Mouse (Mus musculus) limb, embryonic 11.5 days (tissue): ENCODE measurements around the gene Cpvl. TPM values are rescaled to one million over a fixed set of nuclear protein-coding genes. Genes with fewer than 3 reads are reported as not detected.
A peak's percentile ranks its signal among the peaks of the same experiment; 100 is the strongest.

Experiments
- ATAC-seq: fragments of 200-750 bp; cut with Nextera tagmentation; 2 replicates; pipeline ENCODE4 v1.8.0; 2017; ENCODE audit warnings: low read depth; ENCODE audit not compliant: insufficient number of reproducible peaks, low FRiP score, low TSS enrichment
- DNase-seq: peaks from one replicate; pipeline ENCODE4 v3.0.0-alpha.2; 2015; ENCODE audit warnings: low spot score
- H3K27ac ChIP-seq: fragments of 300-500 bp; sonication (generic); replicated peaks from 2 replicates; pipeline ENCODE4 v1.5.1; 2014; ENCODE audit warnings: low read depth, mild to moderate bottlenecking, low read length
- H3K27me3 ChIP-seq: fragments of 300-500 bp; sonication (generic); 2 replicates; pipeline ENCODE4 v1.6.1; 2014; ENCODE audit warnings: mild to moderate bottlenecking, low read length, mixed read lengths; ENCODE audit not compliant: control insufficient read depth, insufficient read depth
- H3K36me3 ChIP-seq: fragments of 300-500 bp; sonication (generic); 2 replicates; pipeline ENCODE4 v1.6.1; 2014; ENCODE audit warnings: mild to moderate bottlenecking, low read length, moderate library complexity, mixed read lengths; ENCODE audit not compliant: control insufficient read depth, insufficient read depth
- H3K4me1 ChIP-seq: fragments of 300-500 bp; sonication (generic); 2 replicates; pipeline ENCODE4 v1.6.1; 2014; ENCODE audit warnings: low read length, mixed read lengths; ENCODE audit not compliant: control insufficient read depth, insufficient read depth
- H3K4me2 ChIP-seq: fragments of 300-500 bp; sonication (generic); 2 replicates; pipeline ENCODE4 v1.6.1; 2014; ENCODE audit warnings: low read depth, mild to moderate bottlenecking, moderate library complexity; ENCODE audit not compliant: severe bottlenecking
- H3K4me3 ChIP-seq: fragments of 300-500 bp; sonication (generic); 2 replicates; pipeline ENCODE4 v1.5.1; 2014; ENCODE audit warnings: low read depth, low read length
- H3K9ac ChIP-seq: fragments of 300-500 bp; sonication (generic); 2 replicates; pipeline ENCODE4 v1.6.1; 2014; ENCODE audit warnings: mild to moderate bottlenecking, low read length
- H3K9me3 ChIP-seq: fragments of 300-500 bp; sonication (generic); 2 replicates; pipeline ENCODE4 v1.6.1; 2016; ENCODE audit warnings: low read length; ENCODE audit not compliant: control insufficient read depth
- WGBS: fragments of 180-500 bp; shearing (Covaris S2); extraction: QIAGEN DNeasy Blood & Tissue Kit; methylation state at CpG from one replicate; pipeline ENCODE4 v1.1.7; 2014; 5-methylcytosine and 5-hydroxymethylcytosine counted together
- polyA plus RNA-seq: library from polyadenylated mRNA; unstranded; fragments of >200 nt; fragmentation: Nextera tagmentation; extraction: Ambion mirVana; gene quantifications from 2 replicates; pipeline ENCODE4 v1.2.1, GENCODE M21; 2014

Gene Cpvl
- polyA plus RNA-seq, 1 experiment from 2014 or later = 0.25 TPM

DNA sequence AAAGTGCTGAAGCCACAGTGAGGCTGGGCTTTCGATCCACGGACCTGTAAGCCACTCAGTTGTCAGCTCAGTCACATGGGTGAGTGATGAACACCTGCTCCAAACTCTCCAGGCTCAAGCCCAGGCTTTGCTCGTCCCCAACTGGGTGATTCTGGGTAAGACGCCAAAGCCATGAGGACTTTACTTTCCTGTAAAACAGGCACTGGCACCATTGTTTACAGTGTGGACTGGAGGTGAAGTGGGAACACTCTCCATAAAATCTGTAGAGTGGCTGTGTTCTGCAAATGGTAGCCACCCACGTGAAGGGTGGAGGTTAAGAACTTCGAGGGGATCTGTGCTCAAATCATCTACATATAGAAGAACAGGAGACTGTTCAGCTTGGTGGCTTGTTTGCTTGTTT lies 23.2 kb downstream of the Cpvl start:
- 74% methylated on average over 6 of the region's 6 CpGs for WGBS
- Histone ChIP-seq H3K4me3 (no peak overlapping the region), H3K27ac (no peak overlapping the region), H3K9me3 (no peaks in the 10 kb centered on the region), H3K9ac (no peak overlapping the region), H3K4me1 (peaks cover 15% of the 10 kb centered on the region), H3K4me2 (no peak overlapping the region), H3K27me3 (no peaks in the 10 kb centered on the region), H3K36me3 (no peaks in the 10 kb centered on the region)
- no peak for DNase-seq
- no peak for ATAC-seq

DNA sequence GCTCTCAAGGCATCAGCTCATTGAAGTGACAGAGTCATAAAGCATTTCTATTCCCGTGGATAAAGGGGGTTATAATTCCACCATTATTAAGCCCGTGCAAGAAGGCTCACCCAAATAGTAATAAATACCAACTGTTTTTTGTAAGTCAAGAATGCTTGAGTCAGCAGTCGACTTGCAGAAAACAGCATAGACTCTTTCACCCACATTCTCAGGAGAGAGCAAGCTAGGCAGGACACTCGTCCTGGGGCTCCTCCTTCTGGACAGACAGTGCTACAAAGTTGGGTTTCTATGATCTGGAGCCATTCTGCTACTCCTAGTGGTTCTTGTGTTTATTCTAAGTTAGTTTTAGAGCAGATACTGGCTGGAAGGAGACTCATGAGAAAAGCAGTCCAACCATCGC lies 24.4 kb downstream of the Cpvl start:
- no peak overlapping the region for H3K4me2 ChIP-seq

DNA sequence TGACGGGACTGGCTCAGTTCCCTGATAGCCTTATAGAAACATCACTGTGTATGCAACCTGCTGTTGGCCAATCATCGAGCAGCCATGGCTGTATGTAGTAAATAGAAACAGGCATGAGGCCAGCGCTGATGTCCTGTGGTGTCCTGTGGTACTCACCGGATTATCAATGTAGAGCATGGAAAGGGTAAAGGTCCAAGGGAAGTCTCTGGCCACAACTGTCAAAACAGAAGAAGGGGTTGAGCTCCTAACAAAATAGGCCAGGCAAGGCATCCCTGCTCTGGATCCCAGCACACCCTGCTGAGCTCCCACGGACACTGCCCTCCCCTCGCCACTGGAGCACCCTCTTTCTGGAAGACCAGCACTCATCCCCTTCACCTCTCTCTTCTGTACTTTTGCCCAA lies 25.1 kb downstream of the Cpvl start:
- H3K4me3 ChIP-seq = no peak overlapping the region
- H3K9me3 ChIP-seq = no peaks in the 10 kb centered on the region
- 89% methylated on average over 6 of the region's 6 CpGs for WGBS
- no peaks in the 10 kb centered on the region for H3K27me3 ChIP-seq
- H3K4me1 ChIP-seq = peaks cover 28% of the 10 kb centered on the region
- ATAC-seq (no peak), DNase-seq (no peak)
- H3K4me2 ChIP-seq = no peak overlapping the region
- no peak overlapping the region for H3K9ac ChIP-seq
- no peaks in the 10 kb centered on the region for H3K36me3 ChIP-seq
- no peak overlapping the region for H3K27ac ChIP-seq

More for the DNA sequence above, 24.4 kb downstream of the Cpvl start:
- Histone ChIP-seq H3K4me3 (no peak overlapping the region), H3K9me3 (no peaks in the 10 kb centered on the region), H3K36me3 (no peaks in the 10 kb centered on the region), H3K9ac (no peak overlapping the region), H3K4me1 (peaks cover 23% of the 10 kb centered on the region), H3K27me3 (no peaks in the 10 kb centered on the region), H3K27ac (no peak overlapping the region)
- DNase-seq (peak; percentile 47), ATAC-seq (no peak)
- 23% methylated on average over 5 of the region's 5 CpGs for WGBS

DNA sequence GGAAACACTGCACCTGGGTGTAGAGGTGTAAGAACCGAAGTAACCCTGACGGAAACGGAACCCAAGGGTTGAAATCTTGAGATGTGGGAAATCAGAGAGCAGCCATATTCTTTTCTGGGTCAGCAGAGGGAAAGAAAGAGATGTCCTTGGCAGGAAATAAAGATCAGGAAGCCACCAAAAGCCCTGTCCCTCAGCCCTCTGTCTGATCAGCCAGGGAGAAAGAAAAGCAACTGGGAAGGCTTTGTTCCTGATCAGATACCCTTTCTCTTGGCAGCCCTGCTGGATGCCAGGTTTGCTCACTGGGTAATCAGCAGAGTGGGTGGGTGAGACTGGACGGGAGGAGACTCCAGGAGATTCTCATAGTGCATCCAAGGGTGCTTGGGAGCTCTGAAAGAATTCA lies 27.1 kb downstream of the Cpvl start:
- 85% methylated on average over 4 of the region's 4 CpGs for WGBS
- H3K4me2 ChIP-seq = no peak overlapping the region
- no peak overlapping the region for H3K4me3 ChIP-seq

DNA sequence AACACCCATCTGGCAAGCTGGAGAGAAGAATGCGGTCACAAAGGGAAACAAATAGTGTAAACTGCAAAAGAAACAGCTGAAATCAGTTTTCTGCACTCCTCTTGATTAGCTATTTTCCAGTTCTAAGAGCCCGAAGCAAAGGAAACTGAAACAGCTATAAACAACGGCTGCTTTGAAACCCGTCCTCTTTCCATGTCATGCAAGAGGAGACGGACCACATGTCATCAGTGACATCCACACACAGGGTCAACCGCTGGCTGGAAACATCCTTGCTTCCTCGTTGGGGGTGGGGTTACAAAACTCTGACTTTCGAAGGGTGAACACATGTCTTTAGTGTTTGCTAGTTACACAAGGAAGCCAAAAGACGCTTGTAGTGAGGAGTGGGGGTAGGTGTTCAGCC lies 27.6 kb downstream of the Cpvl start:
- no peaks in the 10 kb centered on the region for H3K9me3 ChIP-seq
- 0 out of 2 replicates have a peak overlapping the region, but pooled peaks have one; percentile 0 for H3K9ac ChIP-seq
- 0 out of 2 replicates have a peak overlapping the region, but pooled peaks have one; percentile 26 for H3K27ac ChIP-seq
- no peak overlapping the region for H3K4me3 ChIP-seq
- DNase-seq = no peak
- H3K36me3 ChIP-seq = no peaks in the 10 kb centered on the region
- H3K27me3 ChIP-seq = no peaks in the 10 kb centered on the region
- no peak overlapping the region for H3K4me2 ChIP-seq
- 34% methylated on average over 9 of the region's 9 CpGs for WGBS
- peaks cover 33% of the 10 kb centered on the region for H3K4me1 ChIP-seq
- ATAC-seq = no peak

More for the DNA sequence above, 27.1 kb downstream of the Cpvl start:
- DNase-seq (no peak), ATAC-seq (no peak)
- H3K9me3 ChIP-seq = no peaks in the 10 kb centered on the region
- no peak overlapping the region for H3K9ac ChIP-seq
- H3K36me3 ChIP-seq = no peaks in the 10 kb centered on the region
- H3K27me3 ChIP-seq = no peaks in the 10 kb centered on the region
- H3K4me1 ChIP-seq = peaks cover 33% of the 10 kb centered on the region
- H3K27ac ChIP-seq = no peak overlapping the region

DNA sequence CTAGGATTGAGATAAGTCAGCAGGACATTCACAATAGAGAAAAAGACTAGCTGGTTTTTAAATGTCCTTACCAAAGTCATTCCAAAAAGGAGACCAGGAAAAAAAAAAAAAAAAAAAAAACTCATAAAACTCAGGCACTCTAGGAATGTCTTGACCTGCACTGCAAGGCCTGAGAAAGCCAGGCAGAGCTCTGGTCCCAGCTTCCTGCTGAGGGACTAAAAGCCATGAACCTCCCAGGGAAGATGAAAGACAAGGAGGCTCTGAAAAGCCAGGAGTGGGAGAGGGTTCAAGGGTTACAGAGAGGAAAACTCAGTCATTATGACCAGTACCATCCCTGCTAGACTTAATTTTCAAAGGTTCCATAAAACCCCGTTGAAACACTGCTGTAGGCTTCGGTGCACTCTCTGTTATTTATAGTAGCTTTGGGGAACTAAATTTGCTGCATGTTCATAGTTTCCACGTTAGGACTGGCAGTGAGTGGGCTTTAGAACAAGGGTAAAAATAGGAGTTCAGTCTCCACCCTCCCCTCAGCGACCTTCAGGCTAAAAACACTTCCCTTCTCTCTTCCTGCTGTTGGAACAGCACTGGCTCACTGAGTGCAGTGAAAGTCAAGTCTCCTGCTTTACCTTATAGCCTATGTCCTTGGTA lies 30.0 kb downstream of the Cpvl start:
- peak; percentile 56 for DNase-seq
- WGBS = 9% methylated on average over 4 of the region's 4 CpGs
- ATAC-seq = 0 out of 2 replicates have a peak, but pooled peaks have one; percentile 31

DNA sequence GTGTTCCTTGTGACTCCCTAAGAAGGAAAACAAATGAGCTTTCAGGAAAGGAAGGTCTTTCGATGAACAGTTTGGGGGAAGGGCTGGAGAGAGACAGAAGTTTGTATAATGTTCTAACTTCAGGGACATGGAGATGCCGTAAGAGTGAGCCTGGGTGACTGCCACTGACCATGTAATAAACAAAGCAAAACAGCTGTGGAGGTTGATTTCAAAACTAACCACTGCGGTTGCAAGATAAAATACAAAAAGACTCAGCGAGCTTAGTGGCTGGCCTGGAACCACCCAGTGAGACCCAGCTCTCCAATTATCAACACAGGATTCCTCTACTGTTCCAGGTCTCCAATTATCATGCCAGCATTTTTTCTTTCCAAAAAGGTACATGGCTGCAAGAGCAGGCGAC lies 33.6 kb downstream of the Cpvl start:
- no peak overlapping the region for H3K4me2 ChIP-seq
- H3K9ac ChIP-seq = no peak overlapping the region
- no peak overlapping the region for H3K4me3 ChIP-seq
- no peaks in the 10 kb centered on the region for H3K27me3 ChIP-seq
- H3K4me1 ChIP-seq = peaks cover 27% of the 10 kb centered on the region
- WGBS = 85% methylated on average over 5 of the region's 5 CpGs
- ATAC-seq (no peak), DNase-seq (no peak)
- no peak overlapping the region for H3K27ac ChIP-seq
- no peaks in the 10 kb centered on the region for H3K9me3 ChIP-seq
- H3K36me3 ChIP-seq = no peaks in the 10 kb centered on the region

More for the DNA sequence above, 30.0 kb downstream of the Cpvl start:
- H3K9ac ChIP-seq = no peak overlapping the region
- no peak overlapping the region for H3K4me3 ChIP-seq
- H3K27ac ChIP-seq = 0 out of 2 replicates have a peak overlapping the region, but pooled peaks have one; percentile 1
- no peaks in the 10 kb centered on the region for H3K9me3 ChIP-seq
- H3K4me1 ChIP-seq = peaks cover 37% of the 10 kb centered on the region
- no peaks in the 10 kb centered on the region for H3K27me3 ChIP-seq
- H3K4me2 ChIP-seq = no peak overlapping the region
- H3K36me3 ChIP-seq = no peaks in the 10 kb centered on the region

DNA sequence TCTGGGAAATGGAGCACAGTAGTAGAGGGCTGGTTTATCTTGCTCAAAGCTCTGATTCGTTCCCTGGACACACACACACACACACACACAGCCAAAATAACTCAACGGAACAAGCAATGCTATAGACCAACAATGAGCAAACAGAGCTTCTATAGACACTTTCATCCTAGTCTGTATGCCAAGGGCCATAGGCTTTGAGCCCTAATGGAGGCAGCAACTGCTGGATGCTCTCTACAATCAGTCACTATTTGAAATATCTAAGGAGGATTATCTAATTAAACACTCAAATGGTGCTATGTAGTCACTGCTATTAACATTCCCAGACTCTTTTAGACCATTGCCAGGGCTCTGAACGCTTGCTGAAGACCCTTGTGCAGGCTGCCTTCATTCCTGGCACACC lies 34.1 kb downstream of the Cpvl start:
- Histone ChIP-seq H3K27me3 (no peaks in the 10 kb centered on the region), H3K4me1 (peaks cover 25% of the 10 kb centered on the region)
- DNase-seq = no peak

More for the DNA sequence above, 34.1 kb downstream of the Cpvl start:
- H3K27ac ChIP-seq = no peak overlapping the region
- no peaks in the 10 kb centered on the region for H3K36me3 ChIP-seq
- no peak overlapping the region for H3K9ac ChIP-seq
- WGBS = 67% methylated on average over 3 of the region's 3 CpGs
- no peak overlapping the region for H3K4me3 ChIP-seq
- no peak overlapping the region for H3K4me2 ChIP-seq
- no peak for ATAC-seq
- no peaks in the 10 kb centered on the region for H3K9me3 ChIP-seq
